Mouse (Mus musculus): Measurements from ENCODE around the gene Fgfr2.

DNA sequence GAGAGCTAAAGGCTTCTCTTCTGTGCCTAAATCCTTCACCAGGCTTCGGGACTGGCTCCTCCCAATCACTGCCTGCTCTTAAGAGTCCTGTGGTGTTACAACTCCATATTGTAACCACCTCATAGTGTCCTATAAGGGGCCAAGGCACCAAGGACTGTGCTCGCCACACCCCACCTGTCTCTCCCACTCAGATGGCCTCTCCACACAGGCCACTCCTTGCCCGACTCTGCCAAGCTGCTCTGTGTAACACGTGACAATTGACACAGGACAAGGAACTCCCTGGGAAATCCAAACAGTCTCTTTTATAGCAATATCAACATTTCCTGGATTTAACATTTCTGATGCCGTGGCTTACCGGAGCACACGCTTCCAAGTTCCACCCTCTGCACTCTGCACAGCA, 2876.7 kb downstream of the Fgfr2 start:
- TF ChIP-seq CTCF (IDR thresholded peaks at IDR 0.05; ENCODE audit: control insufficient read depth, insufficient read depth, insufficient replicate concordance, low read depth, low read length) (no peak), POLR2A (IDR thresholded peaks at IDR 0.05; ENCODE audit: control insufficient read depth, low read depth, low read length) (no peak)
